Mouse (Mus musculus) heart, postnatal 0 days (tissue): ENCODE measurements around the gene Slc22a23. TPM values are rescaled to one million over a fixed set of nuclear protein-coding genes. Genes with fewer than 3 reads are reported as not detected.

ENCODE experiments used
- ATAC-seq: fragments of 200-750 bp; cut with Nextera tagmentation; 2 replicates; pipeline ENCODE4 v1.8.0; 2017; ENCODE audit warnings: low read depth, moderate number of reproducible peaks, moderate library complexity; ENCODE audit not compliant: insufficient read depth
- DNase-seq: peaks from one replicate; pipeline ENCODE4 v3.0.0-alpha.2; 2016; ENCODE audit warnings: low spot score
- H3K27ac ChIP-seq: fragments of 300-500 bp; sonication (generic); 2 replicates; pipeline ENCODE4 v1.5.1; 2014; ENCODE audit warnings: low read depth, mild to moderate bottlenecking
- H3K27me3 ChIP-seq: fragments of 300-500 bp; sonication (generic); 2 replicates; pipeline ENCODE4 v1.6.1; 2014; ENCODE audit warnings: low read length, mixed read lengths; ENCODE audit not compliant: control insufficient read depth, insufficient read depth
- H3K36me3 ChIP-seq: fragments of 300-500 bp; sonication (generic); replicated peaks from 2 replicates; pipeline ENCODE4 v1.6.1; 2014; ENCODE audit warnings: low read length, mixed read lengths; ENCODE audit not compliant: control insufficient read depth, insufficient read depth
- H3K4me1 ChIP-seq: fragments of 300-500 bp; sonication (generic); 2 replicates; pipeline ENCODE4 v1.6.1; 2014; ENCODE audit warnings: antibody characterized with exemption; ENCODE audit not compliant: control insufficient read depth, insufficient read depth
- H3K4me2 ChIP-seq: fragments of 300-500 bp; sonication (generic); 2 replicates; pipeline ENCODE4 v1.6.1; 2014; ENCODE audit warnings: low read depth, mild to moderate bottlenecking, low read length, moderate library complexity
- H3K4me3 ChIP-seq: fragments of 300-500 bp; sonication (generic); 2 replicates; pipeline ENCODE4 v1.5.1; 2014; ENCODE audit warnings: low read depth, low read length
- H3K9ac ChIP-seq: fragments of 300-500 bp; sonication (generic); replicated peaks from 2 replicates; pipeline ENCODE4 v1.6.1; 2014; ENCODE audit warnings: low read depth, low read length, mixed read lengths
- H3K9me3 ChIP-seq: fragments of 300-500 bp; sonication (generic); replicated peaks from 2 replicates; pipeline ENCODE4 v1.6.1; 2016; ENCODE audit warnings: low read length; ENCODE audit not compliant: control insufficient read depth
- CTCF ChIP-seq: IDR thresholded peaks from 2 replicates; pipeline ENCODE4 v1.5.1; 2016; ENCODE audit warnings: antibody characterized with exemption, control low read depth, low read depth
- EP300 ChIP-seq: IDR thresholded peaks from 2 replicates; pipeline ENCODE4 v1.6.1; 2016; ENCODE audit warnings: antibody characterized with exemption, low read depth
- WGBS: fragments of 180-500 bp; shearing (Covaris S2); extraction: QIAGEN DNeasy Blood & Tissue Kit; methylation state at CpG from one replicate; pipeline ENCODE4 v1.1.7; 2014; 5-methylcytosine and 5-hydroxymethylcytosine counted together
- polyA plus RNA-seq: library from polyadenylated mRNA; unstranded; fragments of >200 nt; fragmentation: Nextera tagmentation; extraction: Ambion mirVana; gene quantifications from 2 replicates; pipeline ENCODE4 v1.2.1, GENCODE M21; 2015
- total RNA-seq: library from RNA; depleted of rRNA; stranded (reverse); fragments of >200 nt; gene quantifications from 2 replicates; pipeline ENCODE4 v1.2.3, GENCODE M21; 2014; ENCODE audit warnings: low replicate concordance

Gene Slc22a23
- total and polyA plus RNA-seq, 2 experiments from 2014 or later, result 1.4 to 13.9 TPM

GRCm38 (mm10) chr13:34347960-34348889, 3.2 kb upstream of the Slc22a23 start:
- Histone ChIP-seq H3K27ac (no peak overlapping the region), H3K27me3 (0 out of 2 replicates have a peak, but pooled peaks cover 4% of the 10 kb centered on the region), H3K4me1 (peaks cover 28% of the 10 kb centered on the region; the same call in 1 of the 2 replicates), H3K4me2 (no peak overlapping the region), H3K9me3 (no peaks in the 10 kb centered on the region), H3K4me3 (no peak overlapping the region), H3K9ac (no peak overlapping the region), H3K36me3 (no peaks in the 10 kb centered on the region)
- ATAC-seq, result no peak
- no peak for DNase-seq
- TF ChIP-seq EP300 (no peak), CTCF (no peak)
- WGBS, result 37% methylated on average over 7 of the region's 7 CpGs

- 49% methylated on average over 4 of the region's 4 CpGs for WGBS
- DNase-seq (no peak), ATAC-seq (no peak)
- H3K9me3 ChIP-seq, result no peaks in the 10 kb centered on the region
- H3K27ac ChIP-seq, result no peak overlapping the region
- H3K27me3 ChIP-seq, result 0 out of 2 replicates have a peak, but pooled peaks cover 4% of the 10 kb centered on the region
- no peak overlapping the region for H3K4me2 ChIP-seq
- no peak overlapping the region for H3K9ac ChIP-seq
- H3K4me3 ChIP-seq, result no peak overlapping the region
- no peak for TF ChIP-seq CTCF
- TF ChIP-seq EP300, result no peak
- H3K36me3 ChIP-seq, result no peaks in the 10 kb centered on the region
- H3K4me1 ChIP-seq, result peaks cover 28% of the 10 kb centered on the region; the same call in 1 of the 2 replicates
These were observed 1.8 kb upstream of the Slc22a23 start for GRCm38 (mm10) chr13:34346748-34347147.

GRCm38 (mm10) chr13:34346238-34346637, 1.3 kb upstream of the Slc22a23 start:
- Histone ChIP-seq H3K27ac (no peak overlapping the region), H3K27me3 (0 out of 2 replicates have a peak, but pooled peaks cover 4% of the 10 kb centered on the region), H3K9me3 (no peaks in the 10 kb centered on the region), H3K4me2 (peak overlapping the region; percentile 87), H3K4me1 (peaks cover 28% of the 10 kb centered on the region; the same call in 1 of the 2 replicates), H3K4me3 (peak overlapping the region; percentile 89), H3K9ac (no peak overlapping the region), H3K36me3 (no peaks in the 10 kb centered on the region)
- 19% methylated on average over 7 of the region's 7 CpGs for WGBS
- DNase-seq (peak; percentile 13), ATAC-seq (no peak)
- no peak for TF ChIP-seq EP300
- TF ChIP-seq CTCF, result no peak

- ATAC-seq (peak; percentile 56), DNase-seq (peak; percentile 46)
- H3K4me3 ChIP-seq, result peak overlapping the region; percentile 89
- peak overlapping the region; percentile 64 for H3K9ac ChIP-seq
- under 1% methylated on average over 66 of the region's 101 CpGs for WGBS
- no peaks in the 10 kb centered on the region for H3K9me3 ChIP-seq
- 0 out of 2 replicates have a peak, but pooled peaks cover 4% of the 10 kb centered on the region for H3K27me3 ChIP-seq
- H3K36me3 ChIP-seq, result no peaks in the 10 kb centered on the region
- TF ChIP-seq EP300, result no peak
- no peak for TF ChIP-seq CTCF
- H3K4me1 ChIP-seq, result peaks cover 28% of the 10 kb centered on the region; the same call in 1 of the 2 replicates
- H3K4me2 ChIP-seq, result peak overlapping the region; percentile 87
- H3K27ac ChIP-seq, result peak overlapping the region; percentile 86
These were observed 430 bp downstream of the Slc22a23 start for GRCm38 (mm10) chr13:34344376-34345127.

GRCm38 (mm10) chr13:34343719-34344375, 1.1 kb downstream of the Slc22a23 start:
- 4% methylated on average over 30 of the region's 31 CpGs for WGBS
- Histone ChIP-seq H3K4me3 (peak overlapping the region; percentile 89), H3K27ac (no peak overlapping the region)

More at GRCm38 (mm10) chr13:34343719-34344375, 1.1 kb downstream of the Slc22a23 start:
- Histone ChIP-seq H3K4me2 (peak overlapping the region; percentile 87), H3K9me3 (no peaks in the 10 kb centered on the region), H3K9ac (peak overlapping the region; percentile 64), H3K27me3 (0 out of 2 replicates have a peak, but pooled peaks cover 4% of the 10 kb centered on the region), H3K36me3 (no peaks in the 10 kb centered on the region), H3K4me1 (peaks cover 28% of the 10 kb centered on the region; the same call in 1 of the 2 replicates)
- no peak for TF ChIP-seq EP300
- no peak for TF ChIP-seq CTCF
- no peak for ATAC-seq
- no peak for DNase-seq
